Mouse (Mus musculus) layer of hippocampus, postnatal 10 days (tissue): ENCODE data around the gene Zhx3. TPM values are rescaled to one million over a fixed set of nuclear protein-coding genes. Genes with fewer than 3 reads are reported as not detected.

Experiments
- total RNA-seq, 2 experiments: library from RNA; stranded (reverse); gene quantifications; 2 replicates each; pipeline ENCODE4 v1.2.3; 2021

The Zhx3 gene
- total RNA-seq, 2 experiments from 2014 or later, result 95.8 to 99.3 TPM

Other genes starting within 250 kb of the Zhx3 start
- 10 to 100 TPM; 84.6 to 88.4 TPM for gene Top1, start 227.1 kb downstream of the Zhx3 start, total RNA-seq
- 100 to 1,000 TPM; 121 to 137 TPM for gene Plcg1, start 141.7 kb downstream of the Zhx3 start, total RNA-seq
- gene Lpin3, start 7.7 kb upstream of the Zhx3 start, total RNA-seq, result under 1 TPM; 0.59 to 0.94 TPM
- under 1 TPM; 0.29 to 0.53 TPM for gene Emilin3, start 39.3 kb upstream of the Zhx3 start, total RNA-seq
- gene Chd6, start 236.1 kb upstream of the Zhx3 start, total RNA-seq, result 10 to 100 TPM; 55.9 to 63.9 TPM